Mouse (Mus musculus) CH12.LX (cell line): ENCODE measurements at regions not wholly inside any gene's neighbourhood (a gene's known extent, or its start where the extent isn't known, plus 50 kb on each side); places are given as distances from the start of the nearest gene placed in this dataset.

Experiments used
- DNase-seq: peaks from one replicate; pipeline ENCODE4 v3.0.0-alpha.2; 2013; ENCODE audit errors: extremely low read depth
- H3K27ac ChIP-seq: 2 replicates; pipeline ENCODE4 v1.5.1; 2012; ENCODE audit warnings: low read depth, mild to moderate bottlenecking, control low read depth, moderate library complexity; ENCODE audit not compliant: insufficient read depth
- H3K27me3 ChIP-seq: replicated peaks from 2 replicates; pipeline ENCODE3; 2012; ENCODE audit warnings: inconsistent platforms
- H3K36me3 ChIP-seq, 2 experiments: replicated peaks in 1 of 2; 2 replicates each; pipeline versions ENCODE3 to v1.6.1; 2012; ENCODE audit warnings: inconsistent platforms in 1 of 2, low read length in 1 of 2, mild to moderate bottlenecking in 1 of 2, mixed read lengths in 1 of 2, moderate library complexity in 1 of 2; ENCODE audit not compliant: control insufficient read depth in 1 of 2, insufficient read depth in 1 of 2
- H3K4me1 ChIP-seq, 2 experiments: 2 replicates each; pipeline ENCODE4 v1.6.1; 2012; ENCODE audit warnings: inconsistent platforms in 1 of 2, moderate library complexity in 1 of 2; ENCODE audit not compliant: insufficient read depth in 2 of 2, control insufficient read depth in 1 of 2
- H3K4me2 ChIP-seq: 2 replicates; pipeline ENCODE4 v1.6.1; 2012; ENCODE audit warnings: low read depth, mild to moderate bottlenecking, control low read depth; ENCODE audit not compliant: poor library complexity, insufficient read depth, severe bottlenecking
- H3K4me3 ChIP-seq, 3 experiments: fragments of 150-350 bp in 1 of 3; sonication (generic) in 1 of 3; replicated peaks in 1 of 3; 2 replicates each; pipeline versions ENCODE3 to v1.5.1; 2011 to 2012; ENCODE audit warnings: low read depth in 2 of 3, low read length in 2 of 3, mild to moderate bottlenecking in 2 of 3, moderate library complexity in 2 of 3, control low read depth in 1 of 3, improper control_type of control experiment in 1 of 3, inconsistent platforms in 1 of 3, mixed read lengths in 1 of 3; ENCODE audit not compliant: poor library complexity in 1 of 3
- H3K79me2 ChIP-seq: replicated peaks from 2 replicates; pipeline ENCODE4 v1.6.1; 2012; ENCODE audit warnings: mild to moderate bottlenecking, moderate library complexity; ENCODE audit not compliant: control insufficient read depth, poor library complexity, insufficient read depth, severe bottlenecking; ENCODE audit errors: extremely low read depth
- H3K9ac ChIP-seq: 2 replicates; pipeline ENCODE4 v1.6.1; 2012; ENCODE audit warnings: low read depth, mild to moderate bottlenecking, control low read depth, moderate library complexity; ENCODE audit not compliant: insufficient read depth
- H3K9me3 ChIP-seq: replicated peaks from 2 replicates; pipeline ENCODE3; 2012; ENCODE audit warnings: low read length, inconsistent platforms, mixed read lengths
- BHLHE40 ChIP-seq: IDR thresholded peaks from 2 replicates; pipeline ENCODE4 v1.6.1; 2011; ENCODE audit warnings: mild to moderate bottlenecking, low read depth, low read length, improper control_type of control experiment
- CHD1 ChIP-seq: IDR thresholded peaks from 2 replicates; pipeline ENCODE4 v1.6.1; 2012; ENCODE audit warnings: low read depth, low read length, improper control_type of control experiment, inconsistent platforms
- E2F4 ChIP-seq: IDR thresholded peaks from 2 replicates; pipeline ENCODE4 v1.6.1; 2011; ENCODE audit warnings: low read depth, low read length, improper control_type of control experiment; ENCODE audit not compliant: insufficient replicate concordance
- ELF1 ChIP-seq: IDR thresholded peaks from 2 replicates; pipeline ENCODE4 v1.6.1; 2014; ENCODE audit warnings: low read depth, mild to moderate bottlenecking, inconsistent platforms, low read length, improper control_type of control experiment
- EP300 ChIP-seq: IDR thresholded peaks from 2 replicates; pipeline ENCODE4 v1.6.1; 2011; ENCODE audit warnings: low read length, improper control_type of control experiment
- ETS1 ChIP-seq: conservative IDR thresholded peaks from 2 replicates; pipeline ENCODE4 v1.6.1; 2012; ENCODE audit warnings: low read depth, mild to moderate bottlenecking, inconsistent platforms, low read length, improper control_type of control experiment, moderate library complexity
- MAX ChIP-seq: IDR thresholded peaks from 2 replicates; pipeline ENCODE4 v1.6.1; 2011; ENCODE audit warnings: low read length, improper control_type of control experiment
- MEF2A ChIP-seq: IDR thresholded peaks from 2 replicates; pipeline ENCODE4 v1.6.1; 2014; ENCODE audit warnings: low read depth, mild to moderate bottlenecking, inconsistent platforms, low read length, improper control_type of control experiment, borderline replicate concordance
- RAD21 ChIP-seq: IDR thresholded peaks from 2 replicates; pipeline ENCODE4 v1.6.1; 2011; ENCODE audit warnings: low read depth, mild to moderate bottlenecking, low read length, improper control_type of control experiment, moderate library complexity
- TCF12 ChIP-seq: IDR thresholded peaks from 2 replicates; pipeline ENCODE4 v1.6.1; 2014; ENCODE audit warnings: low read depth, mild to moderate bottlenecking, inconsistent platforms, low read length, improper control_type of control experiment
- USF2 ChIP-seq: conservative IDR thresholded peaks from 2 replicates; pipeline ENCODE4 v1.6.1; 2011; ENCODE audit warnings: low read depth, low read length, improper control_type of control experiment
- ZNF384 ChIP-seq: IDR thresholded peaks from 2 replicates; pipeline ENCODE4 v1.6.1; 2012; ENCODE audit warnings: low read depth, low read length, improper control_type of control experiment, inconsistent platforms
- dilution Hi-C: fragments of 300-500 bp; cut with MboI; formaldehyde crosslinking; loops from 2 replicates; pipeline ENCODE4 v1.14.3; 2020; ENCODE audit warnings: low sequenced_read_pairs; ENCODE audit not compliant: extremely low pct_unique_long_range_greater_than_20kb, extremely low pct_ligation_motif_present
- in situ Hi-C: fragments of 300-500 bp; cut with MboI; formaldehyde crosslinking; loops from 3 replicates; pipeline ENCODE4 v1.14.3; 2019; ENCODE audit warnings: low sequenced_read_pairs, low pct_ligation_motif_present, low pct_unique_long_range_greater_than_20kb, mixed read lengths

DNA sequence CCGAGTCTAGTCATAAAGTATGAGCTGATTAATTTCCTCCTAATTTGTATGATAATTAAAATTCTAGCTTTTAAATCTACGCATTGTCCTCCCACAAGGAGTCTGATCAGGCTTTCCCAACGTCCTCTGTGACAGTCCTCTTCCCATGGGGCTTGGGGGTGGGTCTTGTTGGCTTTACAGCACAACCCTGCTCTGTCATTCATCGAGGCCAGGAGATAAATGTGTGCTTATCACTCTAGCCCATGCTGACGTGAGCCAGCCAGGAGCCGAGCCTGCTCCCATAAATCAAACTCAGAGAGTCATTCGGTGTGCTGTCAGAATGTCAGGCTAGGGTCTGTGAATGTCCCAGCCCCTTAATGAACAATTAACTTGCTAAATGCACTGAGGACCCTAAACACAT, 425.6 kb upstream of the Hs6st1 start:
- no peak overlapping the region for H3K9ac ChIP-seq
- H3K9me3 ChIP-seq, result no peaks in the 10 kb centered on the region
- H3K4me2 ChIP-seq, result no peak overlapping the region
- no peaks in the 10 kb centered on the region for H3K36me3 ChIP-seq
- no peaks in the 10 kb centered on the region for H3K79me2 ChIP-seq
- TF ChIP-seq ELF1 (no peak), MAX (no peak), USF2 (no peak), ZNF384 (no peak), CHD1 (no peak), TCF12 (no peak), E2F4 (no peak)
- TF ChIP-seq, all 38 proteins: peak for 0
- dilution Hi-C loops (no loop called here), in situ Hi-C loops (no loop called here)
- H3K4me3 ChIP-seq, result no peak overlapping the region
- no peaks in the 10 kb centered on the region for H3K4me1 ChIP-seq
- no peak overlapping the region for H3K27ac ChIP-seq
- no peak for DNase-seq
- H3K27me3 ChIP-seq, result no peaks in the 10 kb centered on the region

DNA sequence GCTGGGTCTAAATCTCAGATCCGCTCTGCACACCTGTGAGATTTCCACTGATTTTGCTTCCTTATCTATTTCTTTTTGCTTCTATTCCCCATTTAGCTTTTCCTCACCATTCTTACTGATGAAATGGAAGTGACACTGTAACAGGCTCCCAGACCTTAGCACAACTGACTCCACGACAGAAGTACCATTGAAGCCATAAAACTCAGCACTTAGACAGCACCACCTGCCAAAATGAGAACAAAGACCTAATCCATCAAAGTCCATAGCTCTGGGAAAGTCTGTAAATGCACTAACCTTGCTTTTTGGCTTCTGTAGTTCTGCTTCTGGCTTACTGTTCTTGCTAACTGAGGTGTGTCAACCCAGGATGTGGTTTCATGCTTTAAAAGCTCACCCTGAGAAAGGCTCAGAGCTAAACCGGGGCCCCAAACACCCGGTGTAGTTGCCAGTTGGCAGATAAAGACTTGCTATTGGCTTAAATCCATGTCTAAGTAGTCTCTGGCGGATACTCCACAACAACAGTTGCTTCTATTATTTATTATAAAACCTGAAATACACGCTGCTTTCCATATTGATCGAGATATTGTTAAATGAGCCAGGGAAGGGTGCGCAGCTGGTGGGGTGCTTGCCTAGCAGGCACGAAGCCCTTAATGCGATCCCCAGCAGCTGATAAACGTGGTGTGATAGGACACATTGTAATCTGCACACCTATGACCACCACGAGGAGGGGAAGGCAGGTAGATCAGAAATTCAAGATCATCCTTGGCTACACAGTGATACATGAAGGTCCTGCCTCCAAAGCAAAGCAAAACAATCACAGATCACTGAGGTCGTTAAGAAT, 414.9 kb upstream of the Hs6st1 start:
- H3K27me3 ChIP-seq, result no peaks in the 10 kb centered on the region
- peaks cover 4% of the 10 kb centered on the region for H3K9me3 ChIP-seq
- H3K36me3 ChIP-seq, result no peaks in the 10 kb centered on the region
- peak; percentile 80 for DNase-seq
- dilution Hi-C loops (no loop called here), in situ Hi-C loops (no loop called here)
- H3K4me3 ChIP-seq, result no peak overlapping the region
- H3K9ac ChIP-seq, result no peak overlapping the region
- H3K27ac ChIP-seq, result no peak overlapping the region
- peaks cover 3 to 34% of the 10 kb centered on the region in 2 experiments for H3K4me1 ChIP-seq
- peak overlapping the region; percentile 33; the same call in 1 of the 2 replicates for H3K4me2 ChIP-seq
- H3K79me2 ChIP-seq, result no peaks in the 10 kb centered on the region
- TF ChIP-seq RAD21, result no peak
- TF ChIP-seq TCF12, result peak; percentile 47; the same call in 1 of the 2 replicates
- TF ChIP-seq EP300, result peak; percentile 39
- TF ChIP-seq E2F4, result no peak
- TF ChIP-seq ETS1, result peak; percentile 40
- no peak for TF ChIP-seq MEF2A
- TF ChIP-seq MAX, result no peak
- no peak for TF ChIP-seq BHLHE40
